Mouse (Mus musculus) thymus, adult 2 months (tissue): ENCODE data around the gene Gm32717.
"Not testable (repeated sequence)": the region's sequence is repeated elsewhere in the genome, so short reads cannot be mapped to it uniquely, and the experiment has no call there.

Experiments
- CTCF ChIP-seq: fragments of 200-500 bp; IDR thresholded peaks from 2 replicates; pipeline ENCODE4 v1.5.1; 2012; ENCODE audit warnings: mild to moderate bottlenecking, control low read depth, low read length, moderate library complexity, borderline replicate concordance; ENCODE audit not compliant: control insufficient read depth, poor library complexity, insufficient read depth; ENCODE audit errors: extremely low read depth
- POLR2A ChIP-seq: fragments of 200-500 bp; IDR thresholded peaks from 2 replicates; pipeline ENCODE4 v1.6.1; 2012; ENCODE audit warnings: mild to moderate bottlenecking, low read length, control low read depth, moderate library complexity; ENCODE audit not compliant: control insufficient read depth, poor library complexity, insufficient read depth; ENCODE audit errors: extremely low read depth

DNA sequence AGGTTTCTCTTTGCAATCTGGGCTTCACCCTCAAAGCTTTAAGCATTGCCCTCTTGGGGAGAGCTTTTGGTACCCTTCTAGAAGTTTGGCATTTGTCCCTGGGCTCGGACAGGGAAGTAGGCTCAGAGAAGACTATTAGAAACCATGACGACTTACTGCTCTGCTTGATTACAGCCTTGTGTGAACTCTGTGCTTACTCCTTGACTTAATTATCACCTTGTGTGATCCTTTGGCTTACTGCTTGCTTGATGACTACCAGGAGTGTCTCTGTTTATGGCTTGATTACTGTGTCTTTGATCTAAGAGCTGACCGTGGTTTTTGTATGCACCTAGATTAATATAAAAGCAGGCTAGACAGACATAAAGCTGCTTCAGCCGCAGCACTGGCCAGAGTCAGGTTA, 37.5 kb upstream of the Gm32717 start:
- not testable (repeated sequence) for TF ChIP-seq CTCF, POLR2A
